Mouse (Mus musculus) cerebellum, adult 9-11 months (tissue): ENCODE data around the gene Psme1.

ENCODE experiments used
- DNase-seq: peaks from one replicate; pipeline ENCODE4 v3.0.0; 2022

Psme1 gene

DNA sequence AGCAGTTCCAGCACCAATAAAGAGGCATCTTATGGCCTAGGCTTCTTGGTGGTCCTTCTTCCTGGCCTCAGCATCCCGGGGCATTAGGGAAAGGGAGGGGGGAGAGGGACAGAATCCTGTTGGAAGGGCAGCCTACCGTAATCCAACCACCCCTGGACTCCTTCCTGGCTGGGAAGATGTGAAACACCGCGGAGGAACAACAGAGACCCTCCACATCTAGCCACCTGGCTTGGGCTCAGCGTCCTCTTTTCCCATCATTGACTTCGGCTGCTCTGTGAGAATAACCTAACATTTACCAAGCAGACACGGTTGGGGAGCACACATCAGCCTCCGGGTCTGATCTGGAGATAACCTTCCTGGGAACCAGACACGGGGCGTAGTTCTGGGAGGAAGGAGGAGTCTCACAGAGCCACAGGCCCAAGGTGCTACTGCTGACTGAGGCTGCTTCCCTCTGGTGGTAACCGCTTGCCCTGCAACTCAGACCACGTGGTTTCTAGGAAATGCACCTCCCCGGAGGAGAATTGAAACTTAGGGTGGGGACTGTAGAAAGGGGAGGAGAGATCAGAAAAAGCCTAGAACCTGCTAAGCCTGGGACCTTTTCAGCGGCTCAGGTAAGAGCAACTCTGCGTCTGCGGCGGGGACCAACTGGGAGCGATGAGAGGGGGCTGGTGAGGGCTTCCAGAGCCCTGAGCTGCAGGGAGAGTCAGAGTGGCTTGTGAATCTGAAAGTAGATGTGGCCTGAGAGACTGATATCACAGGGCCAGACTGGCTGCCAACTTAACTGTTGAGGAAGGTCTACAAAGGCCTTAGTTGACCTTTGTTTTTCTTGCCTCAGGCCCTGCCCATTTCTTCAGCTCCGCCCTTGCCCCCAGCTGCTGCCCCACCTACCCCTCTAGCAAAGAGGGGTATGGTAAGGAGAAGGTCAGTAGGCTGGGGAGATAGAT is 26.0 kb downstream of the Psme1 start:
- peak; percentile 87 for DNase-seq

DNA sequence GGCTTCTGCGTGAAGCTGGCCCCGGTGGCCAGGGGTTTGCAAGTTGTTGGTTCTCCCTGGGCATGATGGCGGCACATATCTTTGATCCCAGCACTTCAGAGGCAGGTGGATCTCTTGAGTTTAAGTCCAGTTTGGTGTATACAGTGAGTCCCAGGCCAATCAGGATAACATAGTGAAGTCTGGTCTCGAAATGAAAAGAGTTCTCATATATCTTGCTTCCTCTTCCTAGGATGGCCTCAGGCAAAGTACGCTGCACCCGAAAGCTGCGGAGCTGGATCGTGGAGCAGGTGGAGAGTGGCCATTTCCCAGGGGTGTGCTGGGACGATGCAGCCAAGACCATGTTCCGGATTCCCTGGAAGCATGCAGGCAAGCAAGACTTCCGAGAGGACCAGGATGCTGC is 26.9 kb downstream of the Psme1 start:
- DNase-seq: no peak

DNA sequence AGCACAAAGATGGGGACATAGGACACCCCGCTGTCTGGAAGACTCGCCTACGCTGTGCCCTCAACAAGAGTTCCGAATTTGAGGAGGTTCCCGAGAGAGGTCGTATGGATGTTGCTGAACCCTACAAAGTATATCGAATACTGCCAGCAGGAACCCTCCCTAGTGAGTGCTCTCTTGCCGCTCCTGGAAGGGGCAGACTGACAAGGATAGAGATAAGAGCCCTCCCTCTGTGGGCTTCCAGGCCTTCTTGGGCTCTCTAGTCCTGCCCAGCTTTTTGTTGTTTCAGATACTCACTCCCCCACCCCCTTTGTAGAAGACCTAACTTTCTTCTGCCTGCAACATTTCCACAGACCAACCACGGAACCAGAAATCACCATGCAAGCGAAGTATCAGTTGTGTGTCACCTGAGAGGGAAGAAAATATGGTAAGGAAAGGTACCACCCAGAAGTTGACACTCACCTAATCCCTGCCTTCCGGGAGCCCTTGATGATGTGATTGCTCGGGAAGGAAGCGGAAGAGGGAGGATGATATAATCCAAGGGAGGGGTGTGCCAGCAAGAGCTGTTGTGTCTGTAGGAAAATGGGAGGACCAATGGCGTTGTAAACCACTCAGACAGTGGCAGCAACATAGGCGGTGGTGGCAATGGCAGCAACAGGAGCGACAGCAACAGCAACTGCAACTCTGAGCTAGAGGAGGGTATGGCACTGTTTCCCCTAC is 28.0 kb downstream of the Psme1 start:
- no peak for DNase-seq

DNA sequence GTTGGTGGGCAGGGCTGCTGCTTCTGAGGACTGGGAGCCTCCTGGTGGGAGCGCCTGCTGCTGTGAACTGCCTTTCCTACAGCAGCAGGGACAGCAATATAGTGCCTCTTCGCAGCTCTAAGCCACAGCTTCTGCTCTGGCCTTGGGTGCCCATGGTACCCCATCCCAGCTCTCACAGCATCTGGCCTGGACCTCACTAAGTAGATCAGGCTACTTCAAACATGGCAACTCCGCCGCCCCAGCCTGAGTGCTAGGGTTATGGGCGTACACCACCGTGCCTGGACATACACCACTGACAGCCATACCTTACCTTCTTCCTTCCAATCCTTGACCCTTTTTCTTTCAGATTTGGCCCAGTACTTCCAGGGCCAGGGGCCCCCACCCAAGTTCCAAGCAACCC is 30.4 kb downstream of the Psme1 start:
- DNase-seq: no peak

DNA sequence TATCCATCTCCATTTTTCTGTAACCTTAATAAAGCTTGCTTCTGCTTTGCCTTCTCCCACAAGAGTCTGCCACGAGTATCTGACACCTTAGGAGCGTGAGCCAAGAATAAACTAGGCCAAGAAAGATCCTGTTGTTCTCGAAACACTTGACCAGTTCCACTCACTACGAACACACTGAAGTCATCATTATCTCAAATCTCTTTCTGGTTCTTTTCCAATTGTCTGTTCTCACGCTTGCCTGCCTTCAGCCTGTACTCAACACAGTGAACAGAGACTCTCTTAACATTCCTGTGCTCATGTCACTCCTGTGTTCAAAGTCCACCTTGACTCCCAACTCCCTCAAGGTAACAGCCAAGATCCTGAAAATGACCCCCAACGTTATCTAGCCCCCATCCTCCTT is 35.4 kb downstream of the Psme1 start:
- DNase-seq: no peak

DNA sequence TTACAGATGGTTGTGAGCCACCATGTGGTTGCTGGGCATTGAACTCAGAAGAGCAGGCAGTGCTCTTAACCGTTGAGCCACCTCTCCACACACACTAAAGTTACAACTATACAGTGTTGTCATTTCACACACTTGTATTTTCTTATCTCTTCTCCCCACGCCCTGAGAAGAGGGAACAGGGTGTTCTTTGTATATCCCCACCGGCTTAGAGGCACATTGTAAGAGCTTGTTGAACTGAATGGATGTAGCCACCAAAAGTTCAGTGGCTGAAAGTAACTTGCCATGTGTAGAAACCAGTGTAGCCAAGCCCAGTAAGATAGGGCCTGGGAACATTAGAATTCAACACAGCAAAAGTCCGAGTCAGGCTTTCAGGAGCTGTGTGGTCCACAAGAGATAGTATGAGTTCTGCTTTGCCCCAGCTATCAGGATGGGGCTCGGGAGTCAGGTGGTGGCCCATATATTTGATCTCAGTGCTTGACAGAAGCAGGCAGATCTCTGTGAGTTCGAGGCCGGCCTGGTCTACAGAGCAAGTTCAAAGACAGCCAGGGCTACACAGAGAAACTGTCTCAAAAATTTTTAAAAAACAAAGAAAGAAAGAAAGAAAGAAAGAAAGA is 36.7 kb downstream of the Psme1 start:
- no peak for DNase-seq

DNA sequence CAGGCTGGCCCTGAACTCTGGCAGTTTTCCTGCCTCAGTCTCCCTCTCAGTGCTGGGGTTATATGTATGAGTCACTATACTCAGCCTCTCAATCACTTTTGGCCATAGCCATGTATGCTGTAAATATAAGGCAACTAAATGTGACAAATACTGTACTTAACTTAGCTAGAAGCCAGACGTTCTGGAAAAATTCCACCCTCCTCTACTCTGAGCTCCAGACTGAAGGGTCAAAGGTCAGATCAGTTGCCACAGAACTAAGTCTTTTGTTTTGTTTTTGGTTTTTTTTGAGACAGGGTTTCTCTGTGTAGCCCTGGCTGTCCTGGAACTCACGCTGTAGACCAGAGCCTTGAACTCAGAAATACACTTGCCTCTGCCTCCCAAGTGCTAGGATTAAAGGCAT is 38.0 kb downstream of the Psme1 start:
- no peak for DNase-seq

DNA sequence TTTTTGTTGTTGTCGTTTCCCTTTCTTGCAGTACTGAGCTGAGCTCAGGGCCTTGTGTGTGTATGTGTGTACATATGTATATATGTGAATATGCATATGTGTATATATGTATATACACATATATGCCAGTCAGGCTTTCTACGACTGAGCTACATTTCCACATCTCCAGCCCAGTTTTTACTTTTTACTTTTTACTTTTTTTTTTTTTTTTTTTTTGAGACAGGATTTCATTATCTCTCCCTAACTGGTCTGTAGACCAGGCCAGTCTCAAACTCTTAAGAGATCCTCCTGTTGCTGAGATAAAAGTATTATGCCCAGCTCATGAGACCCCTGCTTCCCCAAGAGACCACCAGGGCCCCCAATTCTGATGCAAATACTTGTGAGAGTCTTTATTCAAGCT is 38.9 kb downstream of the Psme1 start:
- no peak for DNase-seq

DNA sequence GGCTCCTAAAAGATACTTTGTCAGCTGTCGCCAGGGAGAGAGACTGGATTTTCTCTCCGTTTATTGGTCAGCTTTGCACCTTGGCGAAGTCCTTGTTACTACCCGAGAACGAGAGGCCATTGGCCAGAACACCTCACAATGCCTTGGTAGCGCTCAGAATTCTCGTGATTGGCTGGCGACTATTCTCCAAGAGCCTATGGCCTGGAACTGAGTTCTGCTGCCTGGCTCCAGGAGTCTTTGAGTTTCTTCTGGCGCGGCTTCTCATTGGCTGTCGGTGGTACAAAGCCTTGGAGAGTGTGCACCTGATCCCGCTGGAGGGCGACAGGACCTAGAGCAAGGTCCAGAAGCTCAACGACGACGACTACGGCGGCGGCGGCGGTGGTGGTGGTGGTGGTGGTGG is 39.9 kb downstream of the Psme1 start, which contains the start of gene Rec8:
Rec8 (plus strand) TSS at position 216 of the 400 bp plus-strand sequence.
- DNase-seq: peak; percentile 90

DNA sequence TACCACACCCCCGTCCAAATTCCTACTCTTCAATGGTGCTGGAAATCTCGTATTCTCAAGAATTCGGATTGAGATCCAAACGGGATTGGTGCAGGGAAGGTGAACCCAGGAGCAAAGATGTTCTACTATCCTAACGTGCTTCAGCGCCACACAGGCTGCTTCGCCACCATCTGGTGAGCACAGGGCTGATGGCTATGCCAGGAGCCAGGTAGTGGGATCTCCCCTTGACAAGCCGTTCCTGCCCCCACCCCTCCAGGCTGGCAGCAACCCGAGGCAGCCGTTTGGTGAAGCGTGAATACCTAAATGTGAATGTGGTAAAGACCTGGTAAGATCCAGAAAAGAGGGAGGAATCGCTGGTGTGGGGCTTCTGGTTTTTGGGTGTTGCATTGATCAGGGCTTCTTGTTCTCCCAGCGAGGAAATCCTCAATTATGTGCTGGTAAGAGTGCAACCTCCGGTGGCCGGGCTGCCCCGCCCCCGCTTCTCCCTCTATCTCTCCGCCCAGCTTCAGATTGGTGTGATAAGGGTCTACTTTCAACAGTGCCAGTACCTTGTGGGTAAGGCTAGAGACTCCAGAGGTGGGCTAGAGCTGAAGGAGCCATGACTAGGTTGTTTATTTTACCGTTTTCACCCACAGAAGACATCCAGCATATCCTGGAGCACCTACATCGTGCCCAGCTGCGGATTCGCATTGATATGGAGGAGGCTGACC is 40.7 kb downstream of the Psme1 start:
- DNase-seq: peak; percentile 57

DNA sequence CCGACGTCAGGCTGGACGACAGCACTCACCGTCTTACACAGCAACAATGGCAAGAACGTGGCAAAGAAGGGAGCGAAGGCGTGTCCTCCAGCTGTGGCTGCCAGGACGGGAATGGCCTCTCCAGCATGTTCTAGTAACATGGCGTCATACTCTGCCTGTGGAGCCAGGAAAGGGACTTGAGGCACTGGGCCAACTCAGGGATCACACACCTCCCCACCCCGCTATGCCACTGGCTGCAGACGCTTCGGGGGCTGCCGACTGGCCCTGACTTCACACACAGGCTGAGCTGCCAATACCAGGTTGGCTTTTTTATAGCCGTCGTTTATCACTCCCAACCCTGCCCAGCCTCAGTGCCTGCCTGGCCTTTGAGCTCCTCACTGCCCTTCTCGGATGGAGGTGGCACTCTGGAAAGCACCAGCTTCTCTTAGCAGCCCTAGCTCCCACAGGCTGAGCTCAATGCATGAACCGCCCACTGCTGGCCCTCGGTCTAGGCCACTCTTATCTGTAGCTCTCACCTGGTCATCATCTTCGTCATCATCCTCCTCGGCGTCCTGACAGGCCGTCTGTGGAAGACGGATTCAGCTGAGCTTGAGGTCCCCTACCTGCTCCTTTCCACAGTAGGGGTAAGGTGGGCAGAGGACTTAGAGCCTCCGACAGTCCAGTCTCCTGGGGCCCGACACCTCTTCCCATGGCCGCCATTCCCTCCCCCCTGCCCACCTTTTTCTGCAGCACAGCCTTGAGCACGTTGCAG is 50.3 kb downstream of the Psme1 start:
- no peak for DNase-seq

DNA sequence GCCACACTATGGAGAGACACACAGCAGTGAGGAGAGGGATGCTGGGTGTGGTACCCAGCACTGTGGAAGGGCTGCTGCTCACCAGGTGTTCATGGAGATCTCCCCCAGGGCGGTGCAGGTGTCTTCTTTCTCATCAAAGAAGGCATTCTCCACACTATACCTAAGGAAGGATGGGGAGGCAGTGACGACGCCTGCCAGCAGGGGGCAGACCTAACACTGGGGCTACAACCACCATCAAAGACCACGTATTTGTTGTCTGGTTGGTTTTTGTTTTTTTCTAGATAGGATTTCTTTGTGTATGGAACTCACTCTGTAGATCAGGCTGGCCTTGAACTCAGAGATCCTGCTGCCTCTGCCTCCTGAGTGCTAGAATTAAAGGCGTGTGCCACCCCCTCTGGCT is 51.4 kb downstream of the Psme1 start:
- no peak for DNase-seq
